Mouse (Mus musculus) liver, adult 2 months (tissue): ENCODE measurements at regions not wholly inside any gene's neighbourhood (a gene's known extent, or its start where the extent isn't known, plus 50 kb on each side); places are given as distances from the start of the nearest gene placed in this dataset.

Source experiments
- DNase-seq: peaks from one replicate; pipeline ENCODE4 v3.0.0-alpha.2; 2011; ENCODE audit warnings: low read depth, low spot score; ENCODE audit errors: extremely low read depth
- H3K27ac ChIP-seq: fragments of 200-500 bp; replicated peaks from 2 replicates; pipeline ENCODE4 v1.5.1; 2012; ENCODE audit warnings: low read depth, mild to moderate bottlenecking, control low read depth, inconsistent platforms, low read length; ENCODE audit not compliant: insufficient read depth
- H3K27me3 ChIP-seq: fragments of 200-500 bp; 2 replicates; pipeline ENCODE4 v1.6.1; 2012; ENCODE audit warnings: mild to moderate bottlenecking, moderate library complexity, low read length, inconsistent platforms; ENCODE audit not compliant: control insufficient read depth, insufficient read depth
- H3K36me3 ChIP-seq: fragments of 200-500 bp; 2 replicates; pipeline ENCODE4 v1.6.1; 2012; ENCODE audit warnings: low read length, inconsistent platforms; ENCODE audit not compliant: control insufficient read depth, insufficient read depth
- H3K4me1 ChIP-seq: fragments of 200-500 bp; 2 replicates; pipeline ENCODE4 v1.6.1; 2011; ENCODE audit warnings: low read length; ENCODE audit not compliant: control insufficient read depth, insufficient read depth
- H3K4me3 ChIP-seq: fragments of 200-500 bp; 2 replicates; pipeline ENCODE4 v1.5.1; 2011; ENCODE audit warnings: low read depth, mild to moderate bottlenecking, control low read depth, low read length, moderate library complexity; ENCODE audit not compliant: insufficient read depth
- H3K79me2 ChIP-seq: fragments of 200-500 bp; 2 replicates; pipeline ENCODE4 v1.6.1; 2012; ENCODE audit warnings: inconsistent platforms, mild to moderate bottlenecking, low read length, moderate library complexity; ENCODE audit not compliant: control insufficient read depth, insufficient read depth
- H3K9ac ChIP-seq: fragments of 200-500 bp; 2 replicates; pipeline ENCODE4 v1.6.1; 2012; ENCODE audit warnings: low read depth, mild to moderate bottlenecking, control low read depth, inconsistent platforms, low read length
- CTCF ChIP-seq: fragments of 200-500 bp; IDR thresholded peaks from 2 replicates; pipeline ENCODE4 v1.5.1; 2011; ENCODE audit warnings: low read depth, low read length, control low read depth
- POLR2A ChIP-seq: fragments of 200-500 bp; IDR thresholded peaks from 2 replicates; pipeline ENCODE4 v1.6.1; 2011; ENCODE audit warnings: low read length, control low read depth; ENCODE audit not compliant: insufficient read depth; ENCODE audit errors: extremely low read depth
- WGBS: fragments of 180-500 bp; shearing (Covaris S2); methylation state at CpG from one replicate; pipeline ENCODE4 v1.1.7; 2018; 5-methylcytosine and 5-hydroxymethylcytosine counted together

DNA sequence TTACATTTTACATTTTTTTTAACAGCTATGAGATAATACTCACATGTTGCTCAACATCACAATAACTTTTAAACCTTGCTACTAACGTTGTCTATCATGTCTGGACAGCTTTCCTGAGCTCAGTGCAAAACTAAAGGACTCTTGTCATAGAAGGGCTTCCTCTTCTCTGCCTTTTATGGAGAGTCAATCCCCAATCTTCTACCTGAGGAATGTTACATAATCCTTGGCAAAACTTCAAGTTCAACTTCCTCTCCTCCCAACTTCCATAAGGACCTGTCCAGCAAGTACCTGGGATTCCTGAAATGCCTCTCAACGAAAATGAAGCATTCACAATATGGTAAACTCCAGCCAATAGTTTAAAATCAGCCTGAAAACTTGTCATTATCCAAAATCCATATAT is 96.2 kb upstream of the Spopl start:
- no peaks in the 10 kb centered on the region for H3K27me3 ChIP-seq
- DNase-seq, result peak; percentile 52
- TF ChIP-seq CTCF (no peak), POLR2A (no peak)

DNA sequence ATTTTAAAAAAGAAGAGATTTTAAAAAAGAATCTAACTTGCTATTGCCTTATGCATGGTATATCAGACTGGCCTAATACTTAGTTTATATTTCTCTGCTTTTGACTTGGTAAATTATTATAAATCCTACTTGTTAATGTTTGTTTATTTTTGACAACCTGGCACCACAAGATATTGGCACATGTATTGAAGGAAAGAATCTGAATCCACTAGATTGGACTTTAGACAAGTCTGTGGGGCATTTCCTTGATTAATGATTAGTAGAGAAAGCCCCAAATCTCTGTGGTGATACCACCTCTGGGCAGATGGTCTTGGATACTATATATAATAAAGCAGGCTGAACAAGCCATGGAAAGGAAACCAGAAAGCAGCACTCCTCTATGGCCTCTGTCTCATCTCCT is 94.2 kb upstream of the Spopl start:
- H3K4me3 ChIP-seq, result no peak overlapping the region

More for the DNA sequence above, 96.2 kb upstream of the Spopl start:
- 43% methylated on average over 2 of the region's 2 CpGs for WGBS
- no peaks in the 10 kb centered on the region for H3K36me3 ChIP-seq
- H3K79me2 ChIP-seq, result no peaks in the 10 kb centered on the region
- no peak overlapping the region for H3K9ac ChIP-seq
- no peak overlapping the region for H3K27ac ChIP-seq
- no peaks in the 10 kb centered on the region for H3K4me1 ChIP-seq
- H3K4me3 ChIP-seq, result no peak overlapping the region

More for the DNA sequence above, 94.2 kb upstream of the Spopl start:
- no peak overlapping the region for H3K27ac ChIP-seq
- DNase-seq, result peak; percentile 82
- H3K4me1 ChIP-seq, result no peaks in the 10 kb centered on the region
- H3K9ac ChIP-seq, result no peak overlapping the region
- no peaks in the 10 kb centered on the region for H3K36me3 ChIP-seq
- no peaks in the 10 kb centered on the region for H3K27me3 ChIP-seq
- no peaks in the 10 kb centered on the region for H3K79me2 ChIP-seq
- no peak for TF ChIP-seq CTCF
- TF ChIP-seq POLR2A, result no peak
